Mouse (Mus musculus) lung, adult 2 months (tissue): Measurements from ENCODE around the gene Socs7. TPM values are rescaled to one million over a fixed set of nuclear protein-coding genes. Genes with fewer than 3 reads are reported as not detected.

Experiments
- DNase-seq: peaks from one replicate; pipeline ENCODE4 v3.0.0; 2022
- H3K4me1 ChIP-seq: fragments of 200-500 bp; 2 replicates; pipeline ENCODE4 v1.6.1; 2011; ENCODE audit warnings: low read length; ENCODE audit not compliant: control insufficient read depth, insufficient read depth
- H3K4me3 ChIP-seq: fragments of 200-500 bp; replicated peaks from 2 replicates; pipeline ENCODE3; 2011; ENCODE audit warnings: low read depth, mild to moderate bottlenecking, control low read depth, low read length; ENCODE audit errors: extremely low read depth
- CTCF ChIP-seq: fragments of 200-500 bp; IDR thresholded peaks from 2 replicates; pipeline ENCODE4 v1.5.1; 2011; ENCODE audit warnings: mild to moderate bottlenecking, low read length, control low read depth; ENCODE audit not compliant: insufficient read depth
- POLR2A ChIP-seq: fragments of 200-500 bp; IDR thresholded peaks from 2 replicates; pipeline ENCODE4 v1.6.1; 2011; ENCODE audit warnings: low read depth, mild to moderate bottlenecking, control low read depth, low read length, borderline replicate concordance; ENCODE audit errors: extremely low read depth
- WGBS: fragments of 180-500 bp; shearing (Covaris S2); methylation state at CpG from one replicate; pipeline ENCODE4 v1.1.7; 2018; 5-methylcytosine and 5-hydroxymethylcytosine counted together
- polyA plus RNA-seq: library from polyadenylated mRNA; depleted of rRNA; stranded (reverse); fragments of >200 nt; gene quantifications from 2 replicates; pipeline ENCODE4 v1.2.3, GENCODE M21; 2012

The Socs7 gene
- polyA plus RNA-seq, 1 experiment, result 11.3 TPM

- 25% methylated on average over 17 of the region's 17 CpGs for WGBS
- Histone ChIP-seq H3K4me1 (peaks cover 5% of the 10 kb centered on the region; the same call in 1 of the 2 replicates), H3K4me3 (peak overlapping the region; percentile 8)
- no peak for DNase-seq
- TF ChIP-seq POLR2A, result no peak
Measured at GRCm38 (mm10) chr11:97338977-97339315, 23.4 kb upstream of the Socs7 start.

GRCm38 (mm10) chr11:97343175-97343574 lies 19.2 kb upstream of the Socs7 start:
- no peak for DNase-seq
- peaks cover 5% of the 10 kb centered on the region; the same call in 1 of the 2 replicates for H3K4me1 ChIP-seq
- 39% methylated on average over 8 of the region's 8 CpGs for WGBS
- H3K4me3 ChIP-seq, result no peak overlapping the region
- TF ChIP-seq POLR2A (no peak), CTCF (no peak)

- peak; percentile 62 for DNase-seq
- peak; percentile 50; the same call in 1 of the 2 replicates for TF ChIP-seq CTCF
- no peak for TF ChIP-seq POLR2A
- H3K4me1 ChIP-seq, result peaks cover 2% of the 10 kb centered on the region; the same call in 1 of the 2 replicates
- 19% methylated on average over 17 of the region's 17 CpGs for WGBS
- H3K4me3 ChIP-seq, result no peak overlapping the region
Measured at GRCm38 (mm10) chr11:97343619-97344018, 18.7 kb upstream of the Socs7 start.

GRCm38 (mm10) chr11:97345446-97345845 lies 16.9 kb upstream of the Socs7 start:
- Histone ChIP-seq H3K4me3 (no peak overlapping the region), H3K4me1 (no peaks in the 10 kb centered on the region)
- no peak for TF ChIP-seq CTCF
- no peak for TF ChIP-seq POLR2A
- WGBS, result 52% methylated on average over 10 of the region's 10 CpGs
- no peak for DNase-seq

GRCm38 (mm10) chr11:97346383-97346782 lies 16.0 kb upstream of the Socs7 start:
- Histone ChIP-seq H3K4me1 (no peaks in the 10 kb centered on the region), H3K4me3 (no peak overlapping the region)
- no peak for TF ChIP-seq CTCF
- TF ChIP-seq POLR2A, result no peak
- no peak for DNase-seq
- WGBS, result 83% methylated on average over 9 of the region's 9 CpGs

- H3K4me3 ChIP-seq, result no peak overlapping the region
- WGBS, result 68% methylated on average over 9 of the region's 9 CpGs
- TF ChIP-seq POLR2A (no peak), CTCF (no peak)
- no peaks in the 10 kb centered on the region for H3K4me1 ChIP-seq
- no peak for DNase-seq
Measured at GRCm38 (mm10) chr11:97347291-97347690, 15.1 kb upstream of the Socs7 start.

GRCm38 (mm10) chr11:97350035-97350434 lies 12.3 kb upstream of the Socs7 start:
- TF ChIP-seq POLR2A (no peak), CTCF (no peak)
- peak; percentile 52 for DNase-seq
- Histone ChIP-seq H3K4me3 (no peak overlapping the region), H3K4me1 (no peaks in the 10 kb centered on the region)
- WGBS, result 47% methylated on average over 2 of the region's 2 CpGs

GRCm38 (mm10) chr11:97352027-97352684 lies 10.2 kb upstream of the Socs7 start, which contains the start of gene Gpr179:
Gene Gpr179 (minus strand): TSS chr11:97352077.
- Histone ChIP-seq H3K4me3 (no peak within 1 kb of the TSS), H3K4me1 (no peaks in the 10 kb centered on the region)
- no peak for DNase-seq
- 82% methylated on average over 3 of the region's 3 CpGs for WGBS
- TF ChIP-seq CTCF, result no peak

- DNase-seq, result no peak
- WGBS, result 63% methylated on average over 4 of the region's 4 CpGs
- TF ChIP-seq POLR2A, result no peak
- no peak for TF ChIP-seq CTCF
- Histone ChIP-seq H3K4me1 (no peaks in the 10 kb centered on the region), H3K4me3 (no peak overlapping the region)
Measured at GRCm38 (mm10) chr11:97352935-97353597, 9.3 kb upstream of the Socs7 start.

GRCm38 (mm10) chr11:97354646-97355045 lies 7.7 kb upstream of the Socs7 start:
- 44% methylated on average over 2 of the region's 2 CpGs for WGBS
- H3K4me3 ChIP-seq, result no peak overlapping the region
- no peak for DNase-seq
- TF ChIP-seq POLR2A (no peak), CTCF (no peak)
- no peaks in the 10 kb centered on the region for H3K4me1 ChIP-seq
